Mouse (Mus musculus) heart, postnatal 0 days (tissue): ENCODE data around the gene Gm11938. TPM values are rescaled to one million over a fixed set of nuclear protein-coding genes. Genes with fewer than 3 reads are reported as not detected.
"Not testable (repeated sequence)": the region's sequence is repeated elsewhere in the genome, so short reads cannot be mapped to it uniquely, and the experiment has no call there.

ENCODE experiments used
- ATAC-seq: fragments of 200-750 bp; cut with Nextera tagmentation; 2 replicates; pipeline ENCODE4 v1.8.0; 2017; ENCODE audit warnings: low read depth, moderate number of reproducible peaks, moderate library complexity; ENCODE audit not compliant: insufficient read depth
- DNase-seq: peaks from one replicate; pipeline ENCODE4 v3.0.0-alpha.2; 2016; ENCODE audit warnings: low spot score
- H3K27ac ChIP-seq: fragments of 300-500 bp; sonication (generic); 2 replicates; pipeline ENCODE4 v1.5.1; 2014; ENCODE audit warnings: low read depth, mild to moderate bottlenecking
- H3K27me3 ChIP-seq: fragments of 300-500 bp; sonication (generic); 2 replicates; pipeline ENCODE4 v1.6.1; 2014; ENCODE audit warnings: low read length, mixed read lengths; ENCODE audit not compliant: control insufficient read depth, insufficient read depth
- H3K36me3 ChIP-seq: fragments of 300-500 bp; sonication (generic); replicated peaks from 2 replicates; pipeline ENCODE4 v1.6.1; 2014; ENCODE audit warnings: low read length, mixed read lengths; ENCODE audit not compliant: control insufficient read depth, insufficient read depth
- H3K4me1 ChIP-seq: fragments of 300-500 bp; sonication (generic); 2 replicates; pipeline ENCODE4 v1.6.1; 2014; ENCODE audit warnings: antibody characterized with exemption; ENCODE audit not compliant: control insufficient read depth, insufficient read depth
- H3K4me2 ChIP-seq: fragments of 300-500 bp; sonication (generic); 2 replicates; pipeline ENCODE4 v1.6.1; 2014; ENCODE audit warnings: low read depth, mild to moderate bottlenecking, low read length, moderate library complexity
- H3K4me3 ChIP-seq: fragments of 300-500 bp; sonication (generic); 2 replicates; pipeline ENCODE4 v1.5.1; 2014; ENCODE audit warnings: low read depth, low read length
- H3K9ac ChIP-seq: fragments of 300-500 bp; sonication (generic); replicated peaks from 2 replicates; pipeline ENCODE4 v1.6.1; 2014; ENCODE audit warnings: low read depth, low read length, mixed read lengths
- H3K9me3 ChIP-seq: fragments of 300-500 bp; sonication (generic); replicated peaks from 2 replicates; pipeline ENCODE4 v1.6.1; 2016; ENCODE audit warnings: low read length; ENCODE audit not compliant: control insufficient read depth
- CTCF ChIP-seq: IDR thresholded peaks from 2 replicates; pipeline ENCODE4 v1.5.1; 2016; ENCODE audit warnings: antibody characterized with exemption, control low read depth, low read depth
- EP300 ChIP-seq: IDR thresholded peaks from 2 replicates; pipeline ENCODE4 v1.6.1; 2016; ENCODE audit warnings: antibody characterized with exemption, low read depth
- WGBS: fragments of 180-500 bp; shearing (Covaris S2); extraction: QIAGEN DNeasy Blood & Tissue Kit; methylation state at CpG from one replicate; pipeline ENCODE4 v1.1.7; 2014; 5-methylcytosine and 5-hydroxymethylcytosine counted together
- polyA plus RNA-seq: library from polyadenylated mRNA; unstranded; fragments of >200 nt; fragmentation: Nextera tagmentation; extraction: Ambion mirVana; gene quantifications from 2 replicates; pipeline ENCODE4 v1.2.1, GENCODE M21; 2015
- total RNA-seq: library from RNA; depleted of rRNA; stranded (reverse); fragments of >200 nt; gene quantifications from 2 replicates; pipeline ENCODE4 v1.2.3, GENCODE M21; 2014; ENCODE audit warnings: low replicate concordance; rRNA removed

The Gm11938 gene
- total RNA-seq (not detected in 2 replicates), polyA plus RNA-seq (not detected in 2 replicates)

DNA sequence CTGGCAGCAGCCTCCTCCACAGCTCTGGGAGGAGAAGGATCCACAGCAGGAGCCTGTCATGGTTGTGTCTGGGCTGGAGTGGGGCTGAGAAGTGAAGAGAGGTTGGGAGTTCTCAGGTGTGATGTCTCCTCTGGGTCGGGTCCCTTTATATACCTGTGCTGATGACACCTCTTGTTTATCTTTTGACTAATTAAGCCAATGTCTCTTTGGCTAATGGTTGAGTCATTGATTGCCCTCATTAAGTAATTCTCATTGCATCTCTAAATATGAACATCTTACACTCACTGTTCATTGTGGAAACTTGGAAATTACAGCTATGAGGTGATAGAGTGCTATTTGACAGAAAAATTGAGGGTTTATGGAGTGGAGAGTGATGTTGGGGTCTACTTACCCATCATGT is at the start of gene Gm11938:
Gene Gm11938 (minus strand): TSS at position 101 of the 400 bp plus-strand sequence.
- H3K4me1 ChIP-seq, H3K27me3 ChIP-seq, H3K27ac ChIP-seq, ATAC-seq, H3K9me3 ChIP-seq, H3K9ac ChIP-seq, H3K4me2 ChIP-seq, H3K36me3 ChIP-seq, H3K4me3 ChIP-seq, DNase-seq: not testable (repeated sequence)
- 25% methylated on average over 1 of the region's 1 CpGs for WGBS

GRCm38 (mm10) chr11:99650136-99650535 is 47.0 kb upstream of the Gm11938 start, which contains the start of gene Gm11555:
Gene Gm11555 (minus strand): TSS chr11:99650236.
- TF ChIP-seq CTCF (no peak), EP300 (no peak)
- Histone ChIP-seq H3K36me3 (no peaks in the 10 kb centered on the region), H3K27me3 (no peaks in the 10 kb centered on the region), H3K4me2 (no peak within 1 kb of the TSS), H3K9me3 (no peaks in the 10 kb centered on the region), H3K4me1 (no peaks in the 10 kb centered on the region), H3K9ac (no peak within 1 kb of the TSS), H3K4me3 (no peak within 1 kb of the TSS), H3K27ac (no peak within 1 kb of the TSS)
- 70% methylated on average over 2 of the region's 2 CpGs for WGBS
- ATAC-seq (no peak), DNase-seq (no peak)

DNA sequence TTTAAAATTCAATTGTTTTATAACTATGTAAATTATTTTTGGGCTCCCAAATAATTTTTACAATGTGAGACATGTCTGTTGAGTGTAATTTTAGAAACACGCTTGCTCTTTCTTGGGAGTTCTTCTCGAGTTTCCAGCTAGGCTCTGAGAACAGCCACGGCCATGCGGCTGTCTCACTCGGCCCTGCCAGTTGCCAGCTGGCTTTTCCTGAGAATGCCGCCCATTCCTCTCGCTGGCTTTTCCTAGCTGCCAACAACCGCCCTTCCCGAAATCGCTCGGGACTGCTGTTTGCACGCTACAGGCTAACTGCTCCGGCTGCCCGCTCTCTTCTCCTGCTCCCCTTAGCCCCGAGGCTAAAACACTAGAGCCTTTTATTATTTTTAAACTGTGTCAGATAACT is 43.3 kb upstream of the Gm11938 start:
- Histone ChIP-seq H3K4me1 (no peaks in the 10 kb centered on the region), H3K36me3 (no peaks in the 10 kb centered on the region), H3K4me2 (no peak overlapping the region), H3K9ac (no peak overlapping the region), H3K9me3 (no peaks in the 10 kb centered on the region), H3K27me3 (no peaks in the 10 kb centered on the region), H3K4me3 (no peak overlapping the region), H3K27ac (no peak overlapping the region)
- no peak for TF ChIP-seq EP300
- TF ChIP-seq CTCF: no peak
- WGBS: 77% methylated on average over 15 of the region's 15 CpGs
- no peak for ATAC-seq
- no peak for DNase-seq

DNA sequence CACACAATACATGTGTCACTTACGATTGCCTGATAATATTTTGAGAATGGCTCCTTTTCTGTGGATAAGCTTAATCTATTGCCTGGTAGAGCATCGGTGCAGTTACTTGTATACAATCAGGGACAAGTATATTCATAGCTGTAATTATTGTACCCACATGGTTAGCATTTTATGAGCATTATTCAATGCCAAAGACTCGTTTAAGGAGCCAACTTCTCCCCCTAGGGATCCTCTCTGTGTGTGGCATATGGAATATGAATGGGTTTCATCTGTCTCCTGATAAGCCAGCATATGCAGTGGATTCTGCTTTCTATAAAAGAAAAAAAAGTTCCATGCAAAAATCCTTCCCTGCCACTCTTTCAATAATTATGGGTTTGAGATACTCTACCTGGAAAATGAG is 41.2 kb upstream of the Gm11938 start:
- Histone ChIP-seq H3K27ac (no peak overlapping the region), H3K36me3 (no peaks in the 10 kb centered on the region), H3K4me2 (no peak overlapping the region), H3K4me1 (no peaks in the 10 kb centered on the region), H3K4me3 (no peak overlapping the region), H3K9me3 (no peaks in the 10 kb centered on the region), H3K9ac (no peak overlapping the region), H3K27me3 (no peaks in the 10 kb centered on the region)
- DNase-seq (no peak), ATAC-seq (no peak)
- TF ChIP-seq CTCF: no peak
- TF ChIP-seq EP300: no peak
- 70% methylated on average over 3 of the region's 3 CpGs for WGBS

DNA sequence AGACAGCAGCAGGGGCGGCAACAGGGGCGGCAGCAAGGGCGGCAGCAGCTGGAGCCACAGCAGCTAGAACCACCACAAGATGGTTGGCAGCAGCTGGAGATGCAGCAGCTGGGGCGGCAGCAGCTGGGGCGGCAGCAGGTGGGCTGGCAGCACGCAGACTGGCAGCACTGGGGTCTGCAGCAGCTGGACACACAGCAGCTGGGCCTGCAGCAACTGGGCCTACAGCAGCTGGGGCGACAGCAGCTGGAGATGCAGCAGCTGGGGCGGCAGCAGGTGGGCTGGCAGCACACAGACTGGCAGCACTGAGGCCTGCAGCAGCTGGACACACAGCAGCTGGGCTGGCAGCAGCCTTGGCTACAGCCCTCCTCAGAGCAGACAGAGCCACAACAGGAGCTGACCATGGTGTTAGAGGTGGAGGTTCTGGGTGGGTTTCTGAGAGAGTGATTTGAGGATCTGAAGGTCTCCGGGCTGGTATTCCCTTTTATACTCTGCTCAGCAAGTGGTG is 40.6 kb upstream of the Gm11938 start, which contains the start of gene Krtap4-7:
Gene Krtap4-7 (minus strand): TSS at position 455 of the 505 bp plus-strand sequence.
- not testable (repeated sequence) for H3K4me1 ChIP-seq, H3K27me3 ChIP-seq, ATAC-seq, H3K27ac ChIP-seq, DNase-seq, H3K36me3 ChIP-seq, H3K4me3 ChIP-seq, H3K4me2 ChIP-seq, H3K9me3 ChIP-seq, H3K9ac ChIP-seq
- 78% methylated on average over 9 of the region's 9 CpGs for WGBS

GRCm38 (mm10) chr11:99640926-99641325 is 37.8 kb upstream of the Gm11938 start:
- TF ChIP-seq EP300 (no peak), CTCF (no peak)
- Histone ChIP-seq H3K27ac (no peak overlapping the region), H3K36me3 (no peaks in the 10 kb centered on the region), H3K9ac (no peak overlapping the region), H3K27me3 (no peaks in the 10 kb centered on the region), H3K4me1 (no peaks in the 10 kb centered on the region), H3K4me2 (no peak overlapping the region), H3K4me3 (no peak overlapping the region), H3K9me3 (no peaks in the 10 kb centered on the region)
- 13% methylated on average over 1 of the region's 1 CpGs for WGBS
- no peak for DNase-seq
- no peak for ATAC-seq
